Mouse (Mus musculus): ENCODE measurements at regions not wholly inside any gene's neighbourhood (a gene's known extent, or its start where the extent isn't known, plus 50 kb on each side); places are given as distances from the start of the nearest gene placed in this dataset.

DNA sequence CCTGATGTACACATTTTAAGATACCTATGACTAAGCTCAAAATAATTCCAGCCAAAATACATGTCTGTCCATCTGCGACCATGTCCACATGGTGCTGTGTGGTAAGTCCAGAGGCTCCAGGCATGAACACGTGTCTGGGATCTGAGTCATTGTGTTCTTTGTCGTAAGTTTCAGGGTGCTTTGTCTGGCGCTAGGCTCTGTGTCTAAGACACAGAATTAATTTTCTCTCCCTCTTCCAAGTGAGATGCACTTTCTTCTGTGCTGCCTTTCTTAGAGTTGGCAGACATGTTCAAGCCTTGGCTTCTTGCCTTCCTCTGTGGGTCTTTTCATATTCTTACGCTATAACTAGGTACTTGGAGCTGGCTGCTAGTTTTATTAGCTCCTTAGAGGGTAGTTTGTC is 573.5 kb upstream of the Fam98a start:
- TF ChIP-seq CTCF (IDR thresholded peaks at IDR 0.05; ENCODE audit: low read depth): no peak
- no peak for TF ChIP-seq EP300 (IDR thresholded peaks at IDR 0.05; ENCODE audit: low read depth)
